Mouse (Mus musculus): ENCODE measurements around the gene Stat1. TPM values are rescaled to one million over a fixed set of nuclear protein-coding genes. Genes with fewer than 3 reads are reported as not detected.

The Stat1 gene
- total RNA-seq, 2 experiments from 2014 or later = 12.5 to 15.4 TPM

DNA sequence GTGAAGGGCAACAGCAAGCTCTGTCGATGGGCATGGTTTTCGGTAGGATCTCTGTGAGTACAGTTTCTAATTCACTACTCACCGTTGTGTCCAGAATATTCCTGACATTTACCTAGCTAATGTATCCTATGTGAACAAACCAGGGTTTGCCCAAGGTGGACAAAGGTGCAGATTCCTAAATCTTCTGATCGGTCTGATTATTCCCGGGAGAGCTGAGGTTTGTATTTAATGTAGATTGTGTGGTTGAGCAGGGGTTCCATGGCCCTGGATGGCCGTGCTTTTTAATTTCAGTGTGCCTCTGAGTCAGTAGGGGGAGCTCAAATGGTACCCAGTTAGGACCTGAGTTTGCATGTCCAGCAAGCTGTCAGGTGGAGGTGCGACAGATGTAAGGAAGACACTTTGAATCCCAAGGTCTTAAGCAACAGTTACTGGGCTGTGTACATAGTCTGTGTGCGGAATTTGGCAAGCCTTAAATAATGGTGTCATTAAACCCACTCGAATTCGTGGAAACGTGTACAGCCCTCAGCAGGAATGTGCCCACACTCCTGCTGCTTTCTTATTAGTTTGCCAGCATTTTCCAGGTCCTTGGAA lies 12.6 kb downstream of the Stat1 start:
- DNase-seq = no peak

DNA sequence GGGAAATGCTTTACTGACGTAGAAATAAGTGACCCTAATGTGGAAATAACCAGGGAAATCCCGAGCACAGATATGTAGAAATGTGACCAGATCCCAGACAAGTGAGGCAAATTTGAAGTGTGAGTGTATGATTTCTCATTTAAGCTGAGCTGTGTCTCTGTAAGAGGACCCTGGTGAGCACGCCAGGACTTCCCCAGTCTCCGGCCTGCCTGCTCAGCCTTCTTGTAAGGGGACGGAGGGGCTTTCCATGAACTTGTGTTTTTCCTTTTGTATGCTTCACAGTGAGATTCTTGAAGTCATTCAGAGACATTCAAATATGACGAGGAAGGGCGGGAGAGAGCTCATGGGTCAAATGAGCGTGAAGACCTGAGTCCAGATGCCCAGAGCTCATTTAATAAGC lies 14.0 kb downstream of the Stat1 start:
- no peak for DNase-seq

DNA sequence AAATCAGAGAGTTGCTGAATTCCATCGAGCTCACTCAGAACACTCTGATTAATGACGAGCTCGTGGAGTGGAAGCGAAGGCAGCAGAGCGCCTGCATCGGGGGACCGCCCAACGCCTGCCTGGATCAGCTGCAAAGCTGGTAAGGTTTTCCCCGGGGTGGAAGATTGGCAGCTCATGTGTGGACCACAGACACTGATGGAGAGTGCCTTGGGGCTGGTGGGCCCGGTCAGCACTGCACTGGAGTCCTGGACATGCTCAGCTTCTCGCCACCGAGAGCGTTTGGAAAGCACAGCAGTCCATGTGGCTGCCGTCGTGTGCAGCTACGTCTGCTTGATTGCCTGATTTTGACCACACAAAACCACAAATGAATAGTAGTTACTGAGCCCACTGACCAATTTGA lies 18.1 kb downstream of the Stat1 start:
- DNase-seq = no peak

DNA sequence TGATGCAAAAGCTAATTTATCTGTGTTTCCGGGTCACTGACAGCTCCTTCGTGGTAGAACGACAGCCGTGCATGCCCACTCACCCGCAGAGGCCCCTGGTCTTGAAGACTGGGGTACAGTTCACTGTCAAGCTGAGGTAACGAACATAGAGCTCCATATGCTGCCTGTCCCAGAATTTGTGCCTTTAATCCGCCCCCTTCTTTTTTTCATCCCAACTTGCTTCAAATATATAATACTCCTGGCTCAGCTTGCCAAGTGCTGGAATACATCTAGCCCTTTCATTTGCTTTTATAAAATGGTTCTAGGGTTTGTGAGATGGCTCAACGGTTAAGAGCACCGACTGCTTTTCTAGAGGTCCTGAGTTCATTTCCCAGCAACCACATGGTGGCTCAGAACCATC lies 21.3 kb downstream of the Stat1 start:
- no peak for DNase-seq

DNA sequence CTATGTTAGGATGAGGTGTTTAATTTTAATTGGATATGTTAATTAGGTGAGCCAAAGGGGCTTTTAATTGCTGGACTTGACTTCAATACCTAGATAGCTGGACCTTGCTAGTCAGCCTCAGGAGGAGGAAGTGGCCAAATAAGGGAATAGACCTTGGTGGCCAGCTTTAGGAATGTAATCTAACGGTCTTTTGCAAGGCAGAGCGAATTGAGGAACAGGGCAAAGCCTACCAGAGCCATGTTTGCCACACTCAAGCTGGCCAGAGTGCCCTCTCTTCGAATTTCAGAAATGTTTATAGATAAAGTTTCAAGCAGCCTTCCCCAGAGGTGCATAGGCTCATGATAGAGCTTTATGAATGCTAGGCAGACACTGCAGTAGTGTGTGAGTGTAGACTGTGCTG lies 22.2 kb downstream of the Stat1 start:
- no peak for DNase-seq

DNA sequence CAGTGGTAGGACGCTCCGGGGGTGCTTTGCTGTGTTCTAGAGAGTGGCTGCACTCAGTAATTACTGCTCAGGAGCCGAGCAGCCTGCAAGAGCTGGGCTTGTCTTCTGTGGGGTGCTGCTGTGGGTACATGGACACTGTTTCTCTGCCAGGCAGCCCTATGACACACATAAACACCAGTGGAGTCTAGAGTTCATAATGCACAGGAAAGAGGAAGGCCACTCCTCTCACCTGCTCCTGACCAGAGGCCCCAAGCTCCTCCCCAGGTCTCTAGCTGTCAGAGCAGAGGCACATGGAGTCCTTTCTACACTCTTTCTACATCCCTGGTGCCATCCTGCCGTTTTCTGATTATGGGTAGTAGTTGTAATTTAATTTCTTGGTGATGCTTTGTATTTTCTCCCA lies 22.9 kb downstream of the Stat1 start:
- no peak for DNase-seq

DNA sequence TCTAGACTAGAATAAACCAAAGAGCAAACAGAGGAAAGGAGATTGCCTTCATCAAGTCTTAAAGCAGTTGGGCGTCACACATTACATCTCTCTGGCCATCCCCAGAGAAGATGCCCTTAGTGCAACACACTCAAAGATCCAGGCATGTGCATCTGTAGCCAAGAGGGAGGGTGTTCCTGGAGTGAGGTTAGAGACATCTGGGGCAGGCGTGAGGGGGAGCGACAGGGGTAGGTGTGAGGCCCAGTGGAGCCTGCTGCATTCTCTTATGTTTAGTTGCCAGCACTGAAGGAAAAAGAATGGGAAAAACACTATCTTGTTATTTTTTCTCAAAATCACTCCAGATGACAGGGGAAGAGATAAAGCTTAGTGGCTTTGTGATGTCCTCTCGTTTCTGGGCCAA lies 24.0 kb downstream of the Stat1 start:
- no peak for DNase-seq

DNA sequence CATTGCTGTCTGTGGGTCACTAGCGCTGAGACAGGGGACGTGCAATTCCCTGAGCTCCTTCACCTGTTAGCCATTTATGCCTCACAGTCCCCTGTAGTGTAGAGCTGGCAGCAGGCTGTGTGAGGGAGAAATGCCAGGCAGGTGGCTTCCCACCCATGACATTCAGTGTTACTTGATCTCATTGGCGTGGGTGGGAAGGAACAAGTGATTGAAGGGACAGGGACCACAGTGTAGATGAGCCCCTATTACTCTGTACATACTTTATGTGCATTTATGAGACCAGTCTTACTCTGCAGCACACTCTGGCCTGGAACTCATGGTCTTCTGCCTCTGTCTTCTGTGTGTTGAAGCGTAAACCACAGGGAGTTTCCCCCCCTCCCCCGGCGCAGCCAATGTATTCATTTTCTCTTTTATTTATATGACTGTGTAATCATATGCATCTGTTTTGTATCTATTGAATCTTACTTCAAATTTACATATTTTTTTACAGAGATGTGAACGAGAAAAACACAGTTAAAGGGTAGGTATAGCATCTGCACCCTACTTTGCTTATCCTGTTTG lies 24.4 kb downstream of the Stat1 start:
- no peak for DNase-seq

DNA sequence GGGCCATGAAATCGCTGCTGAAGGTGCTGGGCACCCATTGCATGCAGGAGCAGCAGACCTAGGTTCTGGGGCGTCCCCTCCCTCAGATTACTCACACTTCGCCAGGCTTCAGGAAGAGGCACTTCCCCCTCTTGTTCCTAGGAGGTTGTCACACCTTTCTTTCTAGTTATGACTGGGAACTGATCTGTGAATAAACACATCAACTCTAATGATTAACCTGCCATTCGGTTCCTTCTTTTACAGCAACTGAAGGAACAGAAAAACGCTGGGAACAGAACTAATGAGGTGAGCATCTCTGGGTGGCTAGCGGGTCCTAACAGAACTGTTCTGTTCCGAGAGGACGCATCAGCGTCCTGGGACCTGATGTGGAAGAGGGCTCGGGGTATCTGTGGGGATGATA lies 25.7 kb downstream of the Stat1 start:
- no peak for DNase-seq

DNA sequence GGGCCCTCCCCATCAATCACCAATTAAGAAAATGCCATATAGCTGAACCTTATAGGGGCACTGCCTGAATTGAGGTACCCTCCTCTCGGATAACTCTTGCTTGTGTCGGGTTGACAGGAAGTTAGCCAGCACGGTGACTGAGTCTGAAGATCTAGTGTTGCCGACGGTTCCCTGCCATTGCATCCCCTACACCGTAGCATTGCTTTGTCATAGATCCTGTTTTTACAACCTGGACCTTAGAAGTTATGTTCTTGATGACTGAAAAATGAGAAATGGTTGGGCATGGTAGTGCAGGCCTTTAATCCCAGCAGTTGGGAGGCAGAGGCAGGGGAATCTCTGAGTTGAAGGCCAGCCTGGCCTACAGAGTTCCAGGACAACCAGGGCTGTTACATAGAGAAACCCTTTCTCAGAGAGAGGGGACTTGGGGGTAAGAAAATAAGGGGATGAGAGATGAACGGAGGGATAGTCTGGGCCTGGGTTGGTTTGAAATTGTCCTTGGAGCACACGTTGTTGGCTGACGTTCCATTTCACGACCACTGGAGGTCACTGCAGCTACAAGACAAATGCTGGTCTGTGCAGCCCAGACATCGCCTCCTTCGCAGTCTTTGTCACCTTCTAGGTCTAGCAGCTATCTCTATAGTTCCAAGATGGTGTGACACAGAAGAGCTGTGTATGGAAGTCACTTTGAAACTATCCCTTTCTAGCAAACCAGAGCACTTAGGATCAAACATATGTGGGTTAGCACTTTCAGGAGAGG lies 27.2 kb downstream of the Stat1 start:
- peak; percentile 50 for DNase-seq

DNA sequence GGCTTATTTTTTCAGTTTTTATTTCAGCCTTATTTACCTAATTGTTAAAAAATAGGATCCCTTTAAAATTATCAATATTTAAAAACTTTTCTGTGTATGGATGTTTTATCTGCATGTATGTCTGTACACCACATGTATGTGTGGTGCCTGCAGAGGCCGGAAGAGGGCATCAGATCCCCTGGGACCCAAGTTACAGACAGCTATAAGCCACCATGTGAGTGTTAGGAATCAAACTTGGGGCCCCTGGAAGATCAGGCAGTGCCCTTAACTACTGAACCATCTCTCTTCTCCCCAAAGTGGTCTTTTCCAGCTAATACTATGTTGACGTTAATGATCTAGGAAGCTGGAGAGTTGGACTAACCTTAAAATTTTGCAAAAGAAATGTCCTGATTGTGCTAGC lies 28.2 kb downstream of the Stat1 start:
- DNase-seq = no peak

DNA sequence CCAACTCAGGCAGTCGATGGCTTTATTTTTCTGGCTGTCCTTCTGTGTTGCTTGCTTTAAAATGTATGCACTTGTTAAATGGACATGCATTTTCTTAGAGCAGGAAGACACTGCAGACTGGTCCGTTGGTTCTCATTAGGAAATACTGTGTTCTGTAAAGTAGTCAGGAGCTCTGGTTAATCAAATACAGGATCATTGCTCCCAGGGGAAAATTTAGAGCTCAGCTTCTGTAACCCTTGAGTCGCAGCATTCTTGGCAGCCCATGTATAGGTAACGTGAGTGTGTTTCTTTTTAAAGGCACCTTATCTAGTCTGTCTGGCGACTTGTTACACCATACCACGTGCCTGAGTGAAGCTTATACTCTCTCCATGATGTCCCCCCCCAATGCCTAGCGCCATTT lies 28.9 kb downstream of the Stat1 start:
- DNase-seq = no peak

DNA sequence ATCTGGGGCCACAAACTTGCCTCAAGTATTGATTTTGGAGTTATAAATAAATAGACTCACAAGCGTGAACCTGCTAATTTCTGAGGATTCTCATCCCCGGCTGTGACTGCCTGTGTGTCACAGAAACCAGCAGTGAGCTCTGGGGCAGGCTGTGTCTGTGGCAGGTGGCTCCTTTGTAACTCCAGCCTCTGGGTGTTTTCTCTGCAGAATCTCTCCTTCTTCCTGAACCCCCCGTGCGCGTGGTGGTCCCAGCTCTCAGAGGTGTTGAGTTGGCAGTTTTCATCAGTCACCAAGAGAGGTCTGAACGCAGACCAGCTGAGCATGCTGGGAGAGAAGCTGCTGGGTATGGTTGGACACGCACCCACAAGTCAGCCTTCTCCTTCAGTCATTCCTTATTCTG lies 29.5 kb downstream of the Stat1 start:
- no peak for DNase-seq

DNA sequence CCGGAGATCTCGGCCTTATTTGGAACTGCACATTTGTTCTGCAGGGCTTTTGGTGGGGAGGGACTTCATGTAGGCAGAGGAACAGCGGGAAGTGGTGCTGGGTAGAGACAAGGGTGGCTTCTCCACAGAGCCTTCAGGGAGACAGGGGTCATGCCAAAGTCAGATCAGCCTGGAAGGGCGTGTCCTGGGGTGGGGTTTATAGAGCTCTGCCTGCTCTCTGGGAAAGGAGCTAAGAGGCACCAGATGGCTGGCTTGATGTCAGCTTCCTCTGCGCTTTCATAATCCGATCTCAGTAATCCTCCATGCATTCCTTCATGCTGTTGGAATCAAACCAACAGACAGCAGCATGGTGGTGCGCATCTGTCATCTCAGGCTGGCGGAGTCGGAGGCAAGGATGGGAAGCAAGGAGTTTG lies 30.7 kb downstream of the Stat1 start:
- DNase-seq = peak; percentile 47

DNA sequence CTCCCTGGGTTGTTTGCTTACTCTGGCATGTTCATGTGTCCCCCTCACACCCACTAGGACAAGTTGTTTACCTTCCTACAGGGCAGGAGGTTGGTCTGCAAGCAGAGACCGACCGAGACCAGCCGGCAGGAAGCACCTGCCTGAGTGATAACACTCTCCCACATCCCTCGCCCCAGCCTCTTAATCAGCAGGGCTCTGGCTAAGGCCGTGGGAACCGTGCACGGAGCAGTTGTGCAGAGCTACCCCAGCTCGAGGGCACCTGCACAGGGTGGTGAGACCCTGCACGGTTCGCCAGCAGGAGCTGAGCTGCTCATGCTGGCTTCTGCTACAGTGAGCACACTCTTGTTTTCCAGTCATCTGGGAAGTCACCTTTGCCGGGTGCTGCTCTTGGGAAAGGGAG lies 31.4 kb downstream of the Stat1 start:
- no peak for DNase-seq

DNA sequence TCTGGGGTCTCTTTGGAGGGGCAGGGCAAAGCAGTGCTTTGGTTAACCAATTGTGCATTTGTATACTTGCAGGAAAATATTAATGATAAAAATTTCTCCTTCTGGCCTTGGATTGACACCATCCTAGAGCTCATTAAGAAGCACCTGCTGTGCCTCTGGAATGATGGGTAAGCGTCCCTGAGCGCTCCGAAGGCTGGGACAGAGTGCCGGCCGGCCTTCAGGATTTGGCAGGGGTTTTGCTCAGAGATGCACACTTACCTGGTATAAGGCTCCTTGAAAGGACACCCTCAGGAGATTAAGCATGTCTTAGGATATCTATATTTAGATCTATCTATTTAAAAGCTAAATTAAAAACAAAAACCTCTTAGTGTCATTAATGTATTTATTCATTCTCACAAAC lies 31.9 kb downstream of the Stat1 start:
- DNase-seq = no peak

DNA sequence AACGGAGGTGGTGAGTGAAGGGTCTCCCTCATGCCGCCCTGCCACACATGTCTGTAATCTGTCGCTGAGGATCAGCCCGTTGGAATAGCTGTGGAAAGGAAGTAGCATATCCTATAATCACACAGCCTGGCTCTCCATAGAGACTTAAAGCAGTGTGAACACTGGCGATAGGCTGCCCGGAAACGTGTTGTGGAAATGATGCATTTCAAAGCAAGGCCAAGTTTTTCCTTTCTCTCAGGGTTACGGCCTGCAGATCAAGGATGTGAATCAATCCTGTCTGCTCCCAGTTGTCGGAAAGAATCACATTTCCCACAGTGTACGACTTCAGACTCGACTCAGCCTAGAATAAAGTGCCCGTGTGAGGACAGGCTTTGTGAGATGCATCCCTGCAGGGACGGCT lies 33.1 kb downstream of the Stat1 start:
- no peak for DNase-seq

DNA sequence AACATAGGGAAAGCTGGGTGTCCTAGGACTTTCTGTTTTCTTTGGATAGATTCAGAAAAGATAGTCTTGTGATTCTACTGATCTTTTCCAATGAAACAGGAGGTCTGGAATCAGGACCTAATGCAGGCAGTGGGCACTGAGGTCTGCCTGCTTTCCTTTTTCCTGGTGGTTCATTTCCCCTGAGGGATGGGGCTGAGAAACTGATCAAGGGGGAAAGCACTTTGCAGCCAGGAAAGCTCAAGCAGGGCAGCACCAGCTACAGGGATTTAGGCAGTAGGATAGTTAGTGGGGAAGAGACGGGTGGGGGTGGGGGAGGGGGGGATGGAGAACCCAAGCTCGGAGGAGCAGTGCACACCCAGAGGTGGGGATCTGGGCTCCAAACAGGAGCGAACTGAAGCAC lies 33.7 kb downstream of the Stat1 start:
- DNase-seq = no peak

DNA sequence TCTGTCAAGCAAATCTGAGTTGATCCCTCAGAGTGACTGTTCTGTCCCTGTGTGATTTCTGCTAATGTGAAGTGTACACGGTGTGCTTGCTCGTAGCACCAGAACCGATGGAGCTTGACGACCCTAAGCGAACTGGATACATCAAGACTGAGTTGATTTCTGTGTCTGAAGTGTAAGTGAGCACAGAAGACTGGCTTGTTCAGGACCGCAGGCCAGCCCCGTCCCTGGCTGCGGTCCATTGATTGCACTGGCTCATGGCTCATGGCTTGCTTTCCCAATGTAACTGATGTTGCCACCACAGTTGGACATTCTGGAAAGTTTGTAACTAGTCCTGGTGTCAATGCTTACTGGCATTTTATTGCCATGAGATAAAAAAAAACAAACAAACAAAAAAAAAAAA lies 35.6 kb downstream of the Stat1 start:
- DNase-seq = peak; percentile 28

DNA sequence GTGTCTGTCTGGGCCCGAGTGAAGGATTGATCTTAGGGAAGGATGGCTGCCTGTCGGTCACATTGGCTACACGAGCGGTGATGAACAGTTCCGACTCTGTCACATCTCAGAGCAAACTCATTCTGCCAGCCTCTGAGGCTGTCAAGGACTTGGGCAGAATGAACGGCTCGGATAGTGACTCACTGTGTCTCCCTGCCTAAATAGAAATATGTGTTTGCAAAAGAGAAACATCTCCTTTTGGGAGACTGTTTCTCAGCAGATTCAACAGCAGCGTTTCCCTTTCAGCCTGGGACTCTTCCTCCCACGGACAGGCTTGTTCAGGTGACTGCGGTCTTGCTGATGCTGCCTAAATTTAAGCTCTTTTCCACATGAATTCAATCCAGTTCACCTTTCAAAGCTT lies 37.1 kb downstream of the Stat1 start:
- no peak for DNase-seq

DNA sequence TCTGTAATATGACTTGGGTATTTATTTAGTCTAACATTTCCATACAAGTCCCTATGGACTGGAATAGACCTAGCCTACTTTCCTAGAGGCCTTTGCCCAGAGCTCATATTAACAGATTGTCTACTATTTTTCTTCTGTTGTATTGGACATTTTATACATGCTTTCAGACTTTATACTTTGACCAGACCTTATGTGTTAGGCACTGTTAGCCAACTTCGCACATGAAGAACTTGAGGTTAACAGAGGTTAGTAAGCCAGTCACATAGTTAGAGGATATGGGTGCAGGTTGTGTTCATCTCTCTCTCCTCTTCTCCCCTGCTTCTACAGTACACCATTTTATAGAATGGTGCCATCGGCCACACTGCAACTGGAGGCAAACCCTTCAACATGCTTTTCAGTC lies 38.8 kb downstream of the Stat1 start:
- no peak for DNase-seq

DNA sequence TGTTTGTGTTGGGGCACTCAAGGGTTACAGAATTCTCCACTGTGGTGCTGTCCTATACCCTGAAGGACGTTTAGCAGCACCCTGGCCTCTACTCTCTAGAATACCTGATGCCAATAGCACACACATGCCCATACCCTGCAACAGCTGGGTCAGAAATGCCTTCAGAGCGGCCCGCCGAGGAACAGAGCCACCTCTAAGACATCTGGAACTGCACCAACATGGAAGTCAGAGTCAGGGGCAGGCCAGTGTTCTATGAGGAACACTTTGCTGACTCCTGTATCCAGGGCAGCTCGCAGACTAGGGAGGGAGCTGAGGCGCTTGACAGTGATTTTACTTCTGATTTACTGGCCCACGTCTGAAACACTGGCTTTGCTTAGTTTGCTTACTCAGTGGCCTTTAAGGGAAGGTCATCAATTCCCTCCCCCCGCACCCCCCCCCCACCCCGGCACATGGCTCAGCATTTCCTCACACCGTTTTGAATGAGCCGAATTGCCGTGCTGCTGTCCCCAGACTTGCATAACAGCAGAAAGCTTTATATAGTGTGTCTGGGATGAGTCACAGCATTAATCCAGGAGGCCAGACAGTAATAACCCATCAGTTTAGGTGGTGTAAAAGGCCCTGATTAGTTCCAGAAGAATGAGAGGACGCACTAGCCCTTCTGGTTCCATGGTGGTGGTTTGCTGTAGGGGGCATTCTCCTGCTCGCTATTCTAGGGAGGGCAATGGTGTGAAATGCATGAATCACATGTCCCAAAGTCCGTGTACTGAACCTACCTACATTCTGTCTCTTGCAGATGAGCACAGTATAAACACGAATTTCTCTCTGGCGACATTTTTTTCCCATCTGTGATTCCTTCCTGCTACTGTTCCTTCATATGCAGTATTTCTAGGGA lies 39.5 kb downstream of the Stat1 start:
- DNase-seq = no peak

DNA sequence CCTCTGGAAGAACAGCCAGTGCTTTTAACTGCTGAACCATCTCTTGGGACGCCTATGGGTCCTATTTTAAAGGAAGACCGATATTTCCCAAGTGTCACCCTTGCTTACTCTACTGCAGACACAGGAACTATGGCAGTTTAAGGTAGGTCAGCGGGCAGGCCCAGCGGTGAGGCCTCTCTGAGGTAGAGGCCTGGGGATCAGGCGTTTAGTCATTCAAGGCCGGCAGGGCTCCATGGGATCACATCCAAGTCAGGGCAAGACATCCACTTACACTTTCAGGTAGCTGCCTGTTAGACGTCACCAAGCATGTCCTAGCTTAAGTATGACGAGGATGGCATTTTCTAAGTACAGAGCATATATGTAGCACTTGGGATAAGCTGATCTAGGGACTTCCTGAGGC lies 41.9 kb downstream of the Stat1 start:
- no peak for DNase-seq
